Mouse (Mus musculus) neural tube, embryonic 15.5 days (tissue): ENCODE data around the gene Hpf1. TPM values are rescaled to one million over a fixed set of nuclear protein-coding genes. Genes with fewer than 3 reads are reported as not detected.

Experiments used
- ATAC-seq: fragments of 200-750 bp; cut with Nextera tagmentation; 2 replicates; pipeline ENCODE4 v1.8.0; 2017; ENCODE audit warnings: mild to moderate bottlenecking, moderate TSS enrichment, moderate library complexity; ENCODE audit not compliant: low FRiP score
- H3K27ac ChIP-seq: fragments of 300-500 bp; sonication (generic); replicated peaks from 2 replicates; pipeline ENCODE4 v1.5.1; 2015; ENCODE audit warnings: mild to moderate bottlenecking, inconsistent platforms
- H3K27me3 ChIP-seq: fragments of 300-500 bp; sonication (generic); replicated peaks from 2 replicates; pipeline ENCODE4 v1.6.1; 2015; ENCODE audit warnings: inconsistent platforms
- H3K36me3 ChIP-seq: fragments of 300-500 bp; sonication (generic); 2 replicates; pipeline ENCODE4 v1.6.1; 2015; ENCODE audit warnings: inconsistent platforms
- H3K4me1 ChIP-seq: fragments of 300-500 bp; sonication (generic); 2 replicates; pipeline ENCODE4 v1.6.1; 2015; ENCODE audit warnings: inconsistent platforms
- H3K4me2 ChIP-seq: fragments of 300-500 bp; sonication (generic); 2 replicates; pipeline ENCODE4 v1.6.1; 2015; ENCODE audit warnings: inconsistent platforms, mild to moderate bottlenecking, moderate library complexity
- H3K4me3 ChIP-seq: fragments of 300-500 bp; sonication (generic); replicated peaks from 2 replicates; pipeline ENCODE4 v1.5.1; 2015; ENCODE audit warnings: mild to moderate bottlenecking, inconsistent platforms
- H3K9ac ChIP-seq: fragments of 300-500 bp; sonication (generic); replicated peaks from 2 replicates; pipeline ENCODE4 v1.6.1; 2015; ENCODE audit warnings: mild to moderate bottlenecking, inconsistent platforms
- H3K9me3 ChIP-seq: fragments of 300-500 bp; sonication (generic); replicated peaks from 2 replicates; pipeline ENCODE4 v1.6.1; 2016; ENCODE audit warnings: inconsistent platforms
- WGBS: fragments of 180-500 bp; shearing (Covaris S2); methylation state at CpG from one replicate; pipeline ENCODE4 v1.1.7; 2015; ENCODE audit warnings: mixed read lengths; 5-methylcytosine and 5-hydroxymethylcytosine counted together
- polyA plus RNA-seq: library from polyadenylated mRNA; unstranded; fragments of >200 nt; fragmentation: Nextera tagmentation; extraction: Ambion mirVana; gene quantifications from 2 replicates; pipeline ENCODE4 v1.2.1, GENCODE M21; 2015

Hpf1 gene
- polyA plus RNA-seq, 1 experiment from 2014 or later: 109 TPM

GRCm38 (mm10) chr8:60868236-60868965, 21.8 kb upstream of the Hpf1 start:
- 90% methylated on average over 4 of the region's 4 CpGs for WGBS
- H3K36me3 ChIP-seq: no peaks in the 10 kb centered on the region
- H3K4me1 ChIP-seq: no peaks in the 10 kb centered on the region
- H3K9me3 ChIP-seq: no peaks in the 10 kb centered on the region
- 0 out of 2 replicates have a peak, but pooled peaks cover 2% of the 10 kb centered on the region for H3K27me3 ChIP-seq
- H3K27ac ChIP-seq: no peak overlapping the region
- H3K4me3 ChIP-seq: no peak overlapping the region
- ATAC-seq: no peak
- H3K9ac ChIP-seq: no peak overlapping the region
- H3K4me2 ChIP-seq: no peak overlapping the region

- no peak for ATAC-seq
- no peak overlapping the region for H3K4me2 ChIP-seq
- no peaks in the 10 kb centered on the region for H3K4me1 ChIP-seq
- no peak overlapping the region for H3K27ac ChIP-seq
- WGBS: 96% methylated on average over 2 of the region's 2 CpGs
- H3K9me3 ChIP-seq: no peaks in the 10 kb centered on the region
- H3K27me3 ChIP-seq: 0 out of 2 replicates have a peak, but pooled peaks cover 2% of the 10 kb centered on the region
- H3K9ac ChIP-seq: no peak overlapping the region
- no peak overlapping the region for H3K4me3 ChIP-seq
- no peaks in the 10 kb centered on the region for H3K36me3 ChIP-seq
These were observed 20.5 kb upstream of the Hpf1 start for GRCm38 (mm10) chr8:60869761-60870160.

GRCm38 (mm10) chr8:60870231-60871193, 19.7 kb upstream of the Hpf1 start:
- Histone ChIP-seq H3K4me2 (no peak overlapping the region), H3K27ac (no peak overlapping the region), H3K36me3 (no peaks in the 10 kb centered on the region), H3K9me3 (no peaks in the 10 kb centered on the region), H3K4me3 (no peak overlapping the region), H3K9ac (no peak overlapping the region), H3K4me1 (no peaks in the 10 kb centered on the region), H3K27me3 (0 out of 2 replicates have a peak, but pooled peaks cover 2% of the 10 kb centered on the region)
- no peak for ATAC-seq
- WGBS: 90% methylated on average over 13 of the region's 13 CpGs

GRCm38 (mm10) chr8:60878617-60879016, 11.6 kb upstream of the Hpf1 start:
- no peaks in the 10 kb centered on the region for H3K36me3 ChIP-seq
- no peak for ATAC-seq
- no peak overlapping the region for H3K4me3 ChIP-seq
- H3K27ac ChIP-seq: no peak overlapping the region
- H3K4me1 ChIP-seq: no peaks in the 10 kb centered on the region
- H3K9ac ChIP-seq: no peak overlapping the region
- no peaks in the 10 kb centered on the region for H3K9me3 ChIP-seq
- WGBS: 78% methylated on average over 2 of the region's 2 CpGs
- H3K27me3 ChIP-seq: no peaks in the 10 kb centered on the region
- no peak overlapping the region for H3K4me2 ChIP-seq

- no peak overlapping the region for H3K27ac ChIP-seq
- no peaks in the 10 kb centered on the region for H3K27me3 ChIP-seq
- H3K4me1 ChIP-seq: no peaks in the 10 kb centered on the region
- no peaks in the 10 kb centered on the region for H3K36me3 ChIP-seq
- no peak overlapping the region for H3K4me3 ChIP-seq
- H3K9ac ChIP-seq: no peak overlapping the region
- no peak overlapping the region for H3K4me2 ChIP-seq
- no peaks in the 10 kb centered on the region for H3K9me3 ChIP-seq
- WGBS: 57% methylated on average over 4 of the region's 4 CpGs
- no peak for ATAC-seq
These were observed 6.6 kb upstream of the Hpf1 start for GRCm38 (mm10) chr8:60883419-60884137.

- Histone ChIP-seq H3K4me2 (no peak overlapping the region), H3K4me1 (peaks cover 11% of the 10 kb centered on the region), H3K27ac (no peak overlapping the region), H3K27me3 (no peaks in the 10 kb centered on the region), H3K4me3 (no peak overlapping the region), H3K9me3 (no peaks in the 10 kb centered on the region), H3K36me3 (no peaks in the 10 kb centered on the region), H3K9ac (no peak overlapping the region)
- 49% methylated on average over 6 of the region's 6 CpGs for WGBS
- no peak for ATAC-seq
These were observed 3.5 kb upstream of the Hpf1 start for GRCm38 (mm10) chr8:60886736-60887135.

GRCm38 (mm10) chr8:60889131-60889842, 931 bp upstream of the Hpf1 start:
- Histone ChIP-seq H3K4me2 (peak overlapping the region; percentile 78), H3K27ac (no peak overlapping the region), H3K4me3 (peak overlapping the region; percentile 93; the same call in 1 of the 2 replicates), H3K9me3 (no peaks in the 10 kb centered on the region), H3K4me1 (peaks cover 23% of the 10 kb centered on the region), H3K36me3 (peaks cover 2% of the 10 kb centered on the region; the same call in 1 of the 2 replicates), H3K27me3 (no peaks in the 10 kb centered on the region), H3K9ac (no peak overlapping the region)
- 89% methylated on average over 11 of the region's 11 CpGs for WGBS
- no peak for ATAC-seq

GRCm38 (mm10) chr8:60890520-60890874, 279 bp downstream of the Hpf1 start:
- peaks cover 23% of the 10 kb centered on the region for H3K4me1 ChIP-seq
- H3K36me3 ChIP-seq: peaks cover 13% of the 10 kb centered on the region
- ATAC-seq: no peak
- peak overlapping the region; percentile 78 for H3K4me2 ChIP-seq
- peak overlapping the region; percentile 93 for H3K4me3 ChIP-seq
- peak overlapping the region; percentile 89 for H3K9ac ChIP-seq
- H3K27me3 ChIP-seq: no peaks in the 10 kb centered on the region
- peak overlapping the region; percentile 73 for H3K27ac ChIP-seq
- no peaks in the 10 kb centered on the region for H3K9me3 ChIP-seq
- WGBS: 1% methylated on average over 23 of the region's 23 CpGs

- peaks cover 23% of the 10 kb centered on the region for H3K4me1 ChIP-seq
- H3K9me3 ChIP-seq: no peaks in the 10 kb centered on the region
- no peak overlapping the region for H3K9ac ChIP-seq
- WGBS: 98% methylated on average over 4 of the region's 4 CpGs
- no peak for ATAC-seq
- peak overlapping the region; percentile 78; the same call in 1 of the 2 replicates for H3K4me2 ChIP-seq
- peaks cover 13% of the 10 kb centered on the region for H3K36me3 ChIP-seq
- H3K27me3 ChIP-seq: no peaks in the 10 kb centered on the region
- H3K27ac ChIP-seq: no peak overlapping the region
- no peak overlapping the region; the same call in 1 of the 2 replicates for H3K4me3 ChIP-seq
These were observed 1.5 kb downstream of the Hpf1 start for GRCm38 (mm10) chr8:60891757-60892156.

- ATAC-seq: no peak
- Histone ChIP-seq H3K4me2 (no peak overlapping the region), H3K9ac (no peak overlapping the region), H3K27ac (no peak overlapping the region), H3K36me3 (peaks cover 16% of the 10 kb centered on the region), H3K4me1 (peaks cover 21% of the 10 kb centered on the region), H3K9me3 (no peaks in the 10 kb centered on the region), H3K27me3 (no peaks in the 10 kb centered on the region), H3K4me3 (no peak overlapping the region)
- 86% methylated on average over 6 of the region's 6 CpGs for WGBS
These were observed 5.7 kb downstream of the Hpf1 start for GRCm38 (mm10) chr8:60895878-60896277.

GRCm38 (mm10) chr8:60900147-60900546, 9.9 kb downstream of the Hpf1 start:
- ATAC-seq: no peak
- no peak overlapping the region for H3K4me3 ChIP-seq
- no peaks in the 10 kb centered on the region for H3K27me3 ChIP-seq
- no peaks in the 10 kb centered on the region for H3K9me3 ChIP-seq
- H3K4me1 ChIP-seq: no peaks in the 10 kb centered on the region
- no peak overlapping the region for H3K4me2 ChIP-seq
- H3K36me3 ChIP-seq: peaks cover 10% of the 10 kb centered on the region; the same call in 1 of the 2 replicates
- no peak overlapping the region for H3K27ac ChIP-seq
- 80% methylated on average over 9 of the region's 9 CpGs for WGBS
- H3K9ac ChIP-seq: no peak overlapping the region
